Mouse (Mus musculus) testis, adult 2 months (tissue): ENCODE results near the gene Ndel1.
"Not testable (repeated sequence)": the region's sequence is repeated elsewhere in the genome, so short reads cannot be mapped to it uniquely, and the experiment has no call there.

Experiments used
- CTCF ChIP-seq: fragments of 200-500 bp; IDR thresholded peaks from 2 replicates; pipeline ENCODE4 v1.5.1; 2012; ENCODE audit warnings: low read depth, mild to moderate bottlenecking, inconsistent platforms, low read length, moderate library complexity; ENCODE audit not compliant: control insufficient read depth, insufficient read depth, insufficient replicate concordance
- POLR2A ChIP-seq: fragments of 200-500 bp; IDR thresholded peaks from 2 replicates; pipeline ENCODE4 v1.6.1; 2012; ENCODE audit warnings: low read depth, mild to moderate bottlenecking, inconsistent platforms, low read length, moderate library complexity; ENCODE audit not compliant: control insufficient read depth

DNA sequence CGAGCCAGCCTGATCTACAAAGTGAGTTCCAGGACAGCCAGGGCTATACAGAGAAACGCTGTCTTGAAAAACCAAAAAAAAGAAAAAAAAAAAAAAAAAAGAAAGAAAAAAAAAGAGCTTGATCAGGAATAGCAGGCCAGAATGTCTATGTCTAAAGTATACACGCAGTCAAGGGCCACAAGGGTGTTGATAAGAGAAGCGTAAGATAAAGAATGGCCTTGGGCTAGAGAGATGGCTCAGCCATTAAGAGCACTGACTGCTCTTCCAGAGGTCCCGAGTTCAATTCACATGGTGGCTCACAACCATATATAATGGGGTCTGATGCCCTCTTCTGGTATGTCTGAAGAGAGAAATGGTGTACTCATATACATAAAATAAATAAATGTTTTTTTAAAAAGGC is 40.1 kb downstream of the Ndel1 start:
- TF ChIP-seq POLR2A, CTCF: not testable (repeated sequence)
